Mouse (Mus musculus): ENCODE results near the gene Cecr2. TPM values are rescaled to one million over a fixed set of nuclear protein-coding genes. Genes with fewer than 3 reads are reported as not detected.
A peak's percentile ranks its signal among the peaks of the same experiment; 100 is the strongest.

The Cecr2 gene
- total and polyA plus RNA-seq, 3 experiments: 2.5 to 24.9 (median 6.2) TPM

DNA sequence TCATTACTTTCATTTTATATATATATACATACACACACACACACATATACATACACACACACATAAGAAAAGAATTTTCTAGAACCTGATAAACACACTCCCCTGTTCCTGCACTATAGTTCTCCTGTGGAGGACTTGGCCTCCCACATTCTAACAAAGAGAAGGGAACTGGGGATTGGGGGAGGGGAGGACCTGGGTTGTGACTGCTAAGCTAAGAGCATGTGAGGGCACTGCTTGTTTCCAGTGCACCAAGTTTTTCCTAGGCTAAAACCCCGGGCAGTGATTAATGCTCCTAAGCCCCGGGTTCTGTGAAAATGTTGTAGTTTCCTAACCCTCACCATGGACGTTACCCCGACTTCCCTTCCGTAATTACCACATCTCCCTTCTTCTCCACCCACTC lies 154.0 kb downstream of the Cecr2 start:
- Histone ChIP-seq H3K27me3 (ENCODE audit: insufficient read depth, low read length) (no peaks in the 10 kb centered on the region), H3K4me1 (ENCODE audit: insufficient read depth, low read depth, low read length) (peaks cover 47% of the 10 kb centered on the region), H3K9me3 (replicated peaks) (no peaks in the 10 kb centered on the region), H3K36me3 (replicated peaks) (peaks cover 30% of the 10 kb centered on the region), H3K4me3 (ENCODE audit: low read depth, low read length) (peak overlapping the region; percentile 100)
- no peak for TF ChIP-seq POLR2AphosphoS5 (IDR thresholded peaks at IDR 0.05; ENCODE audit: insufficient replicate concordance, low read depth, low read length)
- TF ChIP-seq GATA2 (IDR thresholded peaks at IDR 0.05; ENCODE audit: borderline replicate concordance, low read depth, low read length): no peak
- no peak for TF ChIP-seq CTCF (IDR thresholded peaks at IDR 0.05; ENCODE audit: low read depth, low read length)
- TF ChIP-seq TAL1 (conservative IDR thresholded peaks at IDR 0.05; ENCODE audit: low read depth, low read length): no peak
- TF ChIP-seq GATA1 (IDR thresholded peaks at IDR 0.05; ENCODE audit: borderline replicate concordance, low read length): no peak
- ATAC-seq (ENCODE audit: extremely low read depth, insufficient number of reproducible peaks, low FRiP score, poor library complexity, severe bottlenecking) (no peak), DNase-seq (ENCODE audit: low spot score) (peak; percentile 12)

Other genes starting within 250 kb of the Cecr2 start
- 4.4 and 7.1 TPM in 2 replicates for gene Il17ra, start 203.1 kb upstream of the Cecr2 start, total RNA-seq (2014; fragmentation: Nextera tagmentation)
- 6.0 and 6.3 TPM in 2 replicates for gene Il17ra, start 203.1 kb upstream of the Cecr2 start, total RNA-seq (2017)
- 10.3 and 10.7 TPM in 2 replicates for gene Il17ra, start 203.1 kb upstream of the Cecr2 start, polyA plus RNA-seq (2012)
- gene Tmem121b, start 172.6 kb upstream of the Cecr2 start, total RNA-seq (2014; fragmentation: Nextera tagmentation): not detected in 2 replicates
- 0.05 and 0.06 TPM in 2 replicates for gene Tmem121b, start 172.6 kb upstream of the Cecr2 start, total RNA-seq (2017)
- gene Tmem121b, start 172.6 kb upstream of the Cecr2 start, polyA plus RNA-seq (2012): not detected in 2 replicates
- gene Hdhd5, start 135.1 kb upstream of the Cecr2 start, total RNA-seq (2014; fragmentation: Nextera tagmentation): 10.0 and 11.9 TPM in 2 replicates
- 12.8 and 15.5 TPM in 2 replicates for gene Hdhd5, start 135.1 kb upstream of the Cecr2 start, total RNA-seq (2017)
- gene Hdhd5, start 135.1 kb upstream of the Cecr2 start, polyA plus RNA-seq (2012): 10.2 and 10.5 TPM in 2 replicates
- not detected in 2 replicates for gene Slc25a18, start 107.2 kb downstream of the Cecr2 start, total RNA-seq (2014; fragmentation: Nextera tagmentation)
- gene Slc25a18, start 107.2 kb downstream of the Cecr2 start, total RNA-seq (2017): 0.05 and 0.12 TPM in 2 replicates
- gene Slc25a18, start 107.2 kb downstream of the Cecr2 start, polyA plus RNA-seq (2012): 0.06 TPM in 1 of 2 replicates, not detected in the other
- 113 and 124 TPM in 2 replicates for gene Atp6v1e1, start 156.4 kb downstream of the Cecr2 start, total RNA-seq (2014; fragmentation: Nextera tagmentation)
- gene Atp6v1e1, start 156.4 kb downstream of the Cecr2 start, total RNA-seq (2017): 233 and 247 TPM in 2 replicates
- 50.0 and 51.0 TPM in 2 replicates for gene Atp6v1e1, start 156.4 kb downstream of the Cecr2 start, polyA plus RNA-seq (2012)
- 85.0 and 85.7 TPM in 2 replicates for gene Bcl2l13, start 169.8 kb downstream of the Cecr2 start, total RNA-seq (2014; fragmentation: Nextera tagmentation)
- 31.0 and 37.0 TPM in 2 replicates for gene Bcl2l13, start 169.8 kb downstream of the Cecr2 start, total RNA-seq (2017)
- gene Bcl2l13, start 169.8 kb downstream of the Cecr2 start, polyA plus RNA-seq (2012): 450 and 524 TPM in 2 replicates